Mouse (Mus musculus): ENCODE results near the gene Rasd1. TPM values are rescaled to one million over a fixed set of nuclear protein-coding genes. Genes with fewer than 3 reads are reported as not detected.

The Rasd1 gene
- polyA plus RNA-seq, 1 experiment from 2014 or later, result 3.2 TPM

GRCm38 (mm10) chr11:59973389-59973788, 8.6 kb upstream of the Rasd1 start:
- no peak overlapping the region for H3K4me2 ChIP-seq
- H3K9me3 ChIP-seq, result no peaks in the 10 kb centered on the region
- H3K36me3 ChIP-seq, result no peaks in the 10 kb centered on the region
- 74% methylated on average over 5 of the region's 5 CpGs for WGBS
- no peak overlapping the region for H3K27ac ChIP-seq
- no peak for ATAC-seq (ENCODE audit: insufficient number of reproducible peaks, insufficient read depth, low FRiP score, low TSS enrichment, low read depth)
- H3K9ac ChIP-seq, result no peak overlapping the region
- no peaks in the 10 kb centered on the region for H3K4me1 ChIP-seq
- peaks cover 3% of the 10 kb centered on the region; the same call in 1 of the 2 replicates for H3K27me3 ChIP-seq
- H3K4me3 ChIP-seq, result no peak overlapping the region

- 54% methylated on average over 2 of the region's 2 CpGs for WGBS
- Histone ChIP-seq H3K4me3 (no peak overlapping the region), H3K27ac (no peak overlapping the region), H3K9me3 (no peaks in the 10 kb centered on the region), H3K9ac (no peak overlapping the region), H3K27me3 (peaks cover 3% of the 10 kb centered on the region; the same call in 1 of the 2 replicates), H3K4me1 (no peaks in the 10 kb centered on the region), H3K36me3 (no peaks in the 10 kb centered on the region), H3K4me2 (no peak overlapping the region)
- ATAC-seq (ENCODE audit: insufficient number of reproducible peaks, insufficient read depth, low FRiP score, low TSS enrichment, low read depth), result no peak
Observed at GRCm38 (mm10) chr11:59971691-59972090, 6.9 kb upstream of the Rasd1 start.

GRCm38 (mm10) chr11:59970780-59971179, 6.0 kb upstream of the Rasd1 start:
- Histone ChIP-seq H3K4me2 (no peak overlapping the region), H3K27ac (no peak overlapping the region), H3K9me3 (no peaks in the 10 kb centered on the region), H3K4me3 (no peak overlapping the region), H3K36me3 (no peaks in the 10 kb centered on the region), H3K9ac (no peak overlapping the region), H3K4me1 (peaks cover 9% of the 10 kb centered on the region; the same call in 1 of the 2 replicates), H3K27me3 (peaks cover 12% of the 10 kb centered on the region; the same call in 1 of the 2 replicates)
- 53% methylated on average over 5 of the region's 5 CpGs for WGBS
- no peak for ATAC-seq (ENCODE audit: insufficient number of reproducible peaks, insufficient read depth, low FRiP score, low TSS enrichment, low read depth)

GRCm38 (mm10) chr11:59967765-59968164, 3.0 kb upstream of the Rasd1 start:
- Histone ChIP-seq H3K4me2 (no peak overlapping the region), H3K4me1 (peaks cover 33% of the 10 kb centered on the region), H3K9me3 (no peaks in the 10 kb centered on the region), H3K4me3 (no peak overlapping the region), H3K9ac (no peak overlapping the region), H3K36me3 (no peaks in the 10 kb centered on the region), H3K27me3 (peaks cover 35% of the 10 kb centered on the region), H3K27ac (no peak overlapping the region)
- WGBS, result 96% methylated on average over 1 of the region's 1 CpGs
- ATAC-seq (ENCODE audit: insufficient number of reproducible peaks, insufficient read depth, low FRiP score, low TSS enrichment, low read depth), result no peak

GRCm38 (mm10) chr11:59966102-59966483, 1.3 kb upstream of the Rasd1 start:
- Histone ChIP-seq H3K36me3 (peaks cover 11% of the 10 kb centered on the region; the same call in 1 of the 2 replicates), H3K27ac (no peak overlapping the region), H3K4me3 (no peak overlapping the region), H3K4me1 (peaks cover 42% of the 10 kb centered on the region), H3K9me3 (no peaks in the 10 kb centered on the region), H3K4me2 (no peak overlapping the region), H3K27me3 (peaks cover 50% of the 10 kb centered on the region), H3K9ac (no peak overlapping the region)
- ATAC-seq (ENCODE audit: insufficient number of reproducible peaks, insufficient read depth, low FRiP score, low TSS enrichment, low read depth), result no peak
- WGBS, result 69% methylated on average over 4 of the region's 4 CpGs

- peaks cover 50% of the 10 kb centered on the region for H3K27me3 ChIP-seq
- no peak for ATAC-seq (ENCODE audit: insufficient number of reproducible peaks, insufficient read depth, low FRiP score, low TSS enrichment, low read depth)
- WGBS, result 24% methylated on average over 25 of the region's 25 CpGs
Observed at GRCm38 (mm10) chr11:59965227-59966101, 720 bp upstream of the Rasd1 start.

GRCm38 (mm10) chr11:59964163-59964758, 483 bp downstream of the Rasd1 start:
- Histone ChIP-seq H3K36me3 (peaks cover 17% of the 10 kb centered on the region), H3K9ac (peak overlapping the region; percentile 71), H3K4me1 (peaks cover 60% of the 10 kb centered on the region), H3K4me3 (peak overlapping the region; percentile 50), H3K4me2 (peak overlapping the region; percentile 92), H3K9me3 (no peaks in the 10 kb centered on the region), H3K27ac (no peak overlapping the region), H3K27me3 (peaks cover 50% of the 10 kb centered on the region)
- WGBS, result 2% methylated on average over 33 of the region's 33 CpGs
- ATAC-seq (ENCODE audit: insufficient number of reproducible peaks, insufficient read depth, low FRiP score, low TSS enrichment, low read depth), result no peak

More at GRCm38 (mm10) chr11:59965227-59966101, 720 bp upstream of the Rasd1 start:
- Histone ChIP-seq H3K9me3 (no peaks in the 10 kb centered on the region), H3K27ac (no peak overlapping the region), H3K4me2 (peak overlapping the region; percentile 92), H3K36me3 (peaks cover 17% of the 10 kb centered on the region), H3K4me3 (peak overlapping the region; percentile 50), H3K4me1 (peaks cover 48% of the 10 kb centered on the region), H3K9ac (peak overlapping the region; percentile 71)

GRCm38 (mm10) chr11:59963364-59964162, 1.2 kb downstream of the Rasd1 start:
- Histone ChIP-seq H3K4me2 (peak overlapping the region; percentile 92), H3K9me3 (no peaks in the 10 kb centered on the region), H3K27ac (no peak overlapping the region), H3K36me3 (peaks cover 17% of the 10 kb centered on the region), H3K4me3 (peak overlapping the region; percentile 50), H3K4me1 (peaks cover 60% of the 10 kb centered on the region), H3K27me3 (peaks cover 48% of the 10 kb centered on the region), H3K9ac (peak overlapping the region; percentile 71)
- 8% methylated on average over 34 of the region's 34 CpGs for WGBS
- ATAC-seq (ENCODE audit: insufficient number of reproducible peaks, insufficient read depth, low FRiP score, low TSS enrichment, low read depth), result no peak

GRCm38 (mm10) chr11:59962590-59962989, 2.2 kb downstream of the Rasd1 start:
- H3K9me3 ChIP-seq, result no peaks in the 10 kb centered on the region
- H3K4me3 ChIP-seq, result no peak overlapping the region
- peaks cover 60% of the 10 kb centered on the region for H3K4me1 ChIP-seq
- no peak overlapping the region for H3K9ac ChIP-seq
- H3K27ac ChIP-seq, result no peak overlapping the region
- H3K4me2 ChIP-seq, result no peak overlapping the region
- H3K27me3 ChIP-seq, result peaks cover 49% of the 10 kb centered on the region
- peaks cover 20% of the 10 kb centered on the region for H3K36me3 ChIP-seq
- ATAC-seq (ENCODE audit: insufficient number of reproducible peaks, insufficient read depth, low FRiP score, low TSS enrichment, low read depth), result no peak
- WGBS, result 75% methylated on average over 3 of the region's 3 CpGs

- Histone ChIP-seq H3K36me3 (peaks cover 31% of the 10 kb centered on the region), H3K27me3 (peaks cover 49% of the 10 kb centered on the region), H3K27ac (peak overlapping the region; percentile 81), H3K9ac (peak overlapping the region; percentile 37), H3K9me3 (no peaks in the 10 kb centered on the region), H3K4me1 (peaks cover 63% of the 10 kb centered on the region), H3K4me3 (no peak overlapping the region), H3K4me2 (peak overlapping the region; percentile 11; the same call in 1 of the 2 replicates)
- ATAC-seq (ENCODE audit: insufficient number of reproducible peaks, insufficient read depth, low FRiP score, low TSS enrichment, low read depth), result no peak
- WGBS, result 60% methylated on average over 9 of the region's 9 CpGs
Observed at GRCm38 (mm10) chr11:59961338-59961875, 3.3 kb downstream of the Rasd1 start.

All from embryonic facial prominence, embryonic 13.5 days (tissue).